Mouse (Mus musculus): ENCODE measurements around the gene Ormdl1. TPM values are rescaled to one million over a fixed set of nuclear protein-coding genes. Genes with fewer than 3 reads are reported as not detected.

Gene Ormdl1
- total RNA-seq, 1 experiment from 2014 or later, result 33.5 TPM

Other genes with a start within 250 kb of the Ormdl1 start
- not detected in 2 replicates for gene Mstn, start 235.5 kb upstream of the Ormdl1 start, total RNA-seq (2017)
- gene 1700019A02Rik, start 109.5 kb upstream of the Ormdl1 start, total RNA-seq (2017), result not detected in 2 replicates
- gene Pms1, start 77 bp upstream of the Ormdl1 start, total RNA-seq (2017), result 20.8 and 22.7 TPM in 2 replicates
- not detected in 2 replicates for gene Gm28778, start within 50 bp of the Ormdl1 start, total RNA-seq (2017)
- gene Osgepl1, start 16.5 kb downstream of the Ormdl1 start, total RNA-seq (2017), result 12.5 and 18.7 TPM in 2 replicates
- gene Asdurf, start 55.5 kb downstream of the Ormdl1 start, total RNA-seq (2017), result 168 and 381 TPM in 2 replicates
- not detected in 2 replicates for gene Gm28551, start 55.6 kb downstream of the Ormdl1 start, total RNA-seq (2017)
- gene Asnsd1, start 55.7 kb downstream of the Ormdl1 start, total RNA-seq (2017), result 80.0 and 84.4 TPM in 2 replicates

Measured in common myeloid progenitor, adult 5-6 weeks (primary cell).